Mouse (Mus musculus): ENCODE measurements at regions not wholly inside any gene's neighbourhood (a gene's known extent, or its start where the extent isn't known, plus 50 kb on each side); places are given as distances from the start of the nearest gene placed in this dataset.

- TF ChIP-seq CTCF (IDR thresholded peaks at IDR 0.05; ENCODE audit: borderline replicate concordance, insufficient read depth, low read depth, low read length) (no peak), POLR2A (IDR thresholded peaks at IDR 0.05; ENCODE audit: borderline replicate concordance, insufficient read depth, low read length) (no peak)
Measured at GRCm38 (mm10) chr17:54752917-54753316, 454.1 kb upstream of the Slc5a7 start.
